Mouse (Mus musculus): Measurements from ENCODE around the gene Smpdl3a.

The Smpdl3a gene

DNA sequence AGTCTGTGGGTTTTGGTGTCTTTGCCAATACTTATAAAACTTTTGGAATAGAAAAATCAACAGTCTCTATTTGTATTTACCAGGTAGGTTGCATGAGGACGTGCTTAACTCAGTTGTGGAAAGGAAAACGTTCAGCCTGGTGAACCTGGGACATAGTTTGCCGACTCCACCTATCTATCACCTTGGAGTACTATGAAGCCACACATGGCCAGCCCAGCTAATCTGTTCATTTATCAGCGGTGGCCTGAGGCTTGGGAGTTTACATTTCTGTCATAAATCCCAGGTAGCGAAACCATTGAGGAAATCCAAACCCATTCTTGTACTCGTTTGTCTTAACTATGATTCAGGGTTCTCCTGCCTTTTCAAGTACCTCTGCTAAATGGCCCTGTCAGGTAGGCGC, at the start of gene Smpdl3a:
TSS of gene Smpdl3a (plus strand) at position 318 of the 400 bp plus-strand sequence.
- in situ Hi-C loops (cut with MseI, MboI) = no loop called here

DNA sequence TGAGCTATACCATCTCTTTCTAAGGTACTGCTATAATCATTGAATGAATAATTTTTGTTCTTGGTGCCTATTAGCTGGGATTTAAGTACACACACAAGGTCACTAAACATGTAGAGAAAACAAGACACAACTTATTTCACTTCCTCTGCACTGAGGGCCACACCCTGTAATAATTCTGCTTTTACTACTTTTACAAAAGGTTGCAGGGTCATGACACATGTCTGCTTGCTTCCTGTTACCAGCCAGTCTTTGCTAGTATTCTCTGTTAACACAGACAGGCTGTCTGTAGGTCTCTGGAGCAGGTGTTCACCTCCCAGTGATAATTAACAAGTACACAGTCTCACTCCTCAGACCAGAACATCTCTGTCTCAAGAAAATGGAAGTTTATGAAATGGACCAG, 48.7 kb upstream of the Smpdl3a start:
- in situ Hi-C loops (cut with MseI, MboI) = loop anchor here (5.0 kb wide), 2 partner anchors 82 to 92 kb away; no protein-coding TSS in a partner anchor

DNA sequence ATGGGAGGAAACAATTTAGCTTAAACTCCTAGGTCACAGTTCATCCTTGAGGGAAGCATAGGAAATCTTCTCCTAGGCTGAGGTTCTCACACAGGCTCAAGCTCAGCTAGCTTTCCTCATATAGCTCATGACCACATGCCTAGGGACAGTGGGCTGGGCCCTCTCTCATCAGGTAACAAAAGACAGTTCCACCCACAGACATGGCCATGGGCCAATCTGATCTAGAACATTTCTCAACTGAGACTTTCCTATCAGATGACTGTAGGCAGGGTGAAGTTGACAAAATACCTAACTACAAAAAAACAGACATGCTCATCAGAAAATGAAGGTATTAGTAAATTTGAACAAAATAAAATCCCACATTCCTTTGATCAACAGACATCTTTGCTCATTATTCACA, 47.0 kb upstream of the Smpdl3a start:
- in situ Hi-C loops (cut with MseI, MboI) = loop anchor here (5.0 kb wide), 2 partner anchors 80 to 90 kb away; no protein-coding TSS in a partner anchor

- in situ Hi-C loops (cut with MseI, MboI) = no loop called here
Observed at GRCm38 (mm10) chr10:57753343-57753742, 40.8 kb upstream of the Smpdl3a start.

- in situ Hi-C loops (cut with MseI, MboI) = no loop called here
Observed at GRCm38 (mm10) chr10:57755201-57755736, 38.9 kb upstream of the Smpdl3a start.

DNA sequence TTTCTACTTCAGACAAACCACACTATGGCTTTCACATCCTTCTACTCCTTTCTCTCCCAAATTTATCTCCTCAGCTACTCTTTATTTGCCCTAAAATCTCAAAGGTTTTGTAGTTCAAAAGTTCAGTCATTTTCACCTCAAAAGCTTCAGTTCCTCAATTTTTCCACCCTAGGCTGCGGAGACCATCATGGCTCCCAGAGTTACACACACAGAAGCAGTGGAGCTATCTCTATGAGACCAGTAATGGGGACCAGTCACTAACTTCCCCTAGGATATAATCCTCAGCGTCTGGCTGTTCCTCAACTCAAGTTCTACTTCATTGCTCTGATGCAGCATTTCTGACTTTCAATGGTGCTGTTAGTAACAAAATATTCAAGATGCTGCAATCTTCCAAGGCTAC, 35.1 kb upstream of the Smpdl3a start:
- in situ Hi-C loops (cut with MseI, MboI) = no loop called here

DNA sequence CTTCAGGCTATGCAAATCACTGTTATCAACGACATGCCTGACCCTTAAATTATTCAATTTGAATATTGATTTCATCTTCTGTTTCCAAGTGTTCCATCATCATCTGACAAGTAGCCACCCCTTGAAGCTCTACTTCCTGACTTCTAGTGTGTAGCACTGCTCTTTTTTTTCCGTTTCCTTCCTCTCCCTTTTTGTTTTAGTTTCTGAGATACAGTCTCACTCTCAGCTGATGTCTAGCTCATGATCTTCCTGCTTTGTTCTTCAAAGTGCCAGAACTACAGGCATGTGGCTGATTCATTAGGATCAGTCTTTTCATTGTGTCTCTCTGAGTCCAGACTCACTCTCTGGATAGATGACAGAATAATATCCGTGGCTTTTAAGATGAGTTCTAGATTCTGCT, 33.4 kb upstream of the Smpdl3a start:
- in situ Hi-C loops (cut with MseI, MboI) = no loop called here

- in situ Hi-C loops (cut with MseI, MboI) = no loop called here
Observed at GRCm38 (mm10) chr10:57763044-57763443, 31.1 kb upstream of the Smpdl3a start.

GRCm38 (mm10) chr10:57783289-57784130, 10.6 kb upstream of the Smpdl3a start:
- in situ Hi-C loops (cut with MseI, MboI) = no loop called here

- in situ Hi-C loops (cut with MseI, MboI) = no loop called here
Observed at GRCm38 (mm10) chr10:57784131-57784875, 9.8 kb upstream of the Smpdl3a start.

- in situ Hi-C loops (cut with MseI, MboI) = no loop called here
Observed at GRCm38 (mm10) chr10:57784876-57785150, 9.3 kb upstream of the Smpdl3a start, which contains the start of gene Fabp7. TSS of gene Fabp7 (plus strand) at chr10:57784881.

DNA sequence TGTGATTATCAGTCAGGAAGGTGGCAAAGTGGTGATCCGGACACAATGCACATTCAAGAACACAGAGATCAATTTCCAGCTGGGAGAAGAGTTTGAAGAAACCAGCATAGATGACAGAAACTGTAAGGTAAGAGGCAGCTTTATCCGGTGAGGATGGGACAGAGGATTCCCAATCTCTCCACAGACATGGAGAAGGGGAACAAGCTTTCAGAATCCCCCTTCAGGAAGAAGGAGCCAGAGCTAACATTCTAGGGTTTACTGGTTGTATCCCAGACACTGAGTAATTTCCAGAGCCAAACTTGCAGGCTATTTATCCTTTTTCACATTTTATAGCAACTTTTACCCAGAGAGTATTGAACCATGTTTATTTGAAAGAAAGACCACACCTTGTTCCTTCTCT, 8.6 kb upstream of the Smpdl3a start:
- in situ Hi-C loops (cut with MseI, MboI) = no loop called here

- in situ Hi-C loops (cut with MseI, MboI) = no loop called here
Observed at GRCm38 (mm10) chr10:57792957-57793356, 1.2 kb upstream of the Smpdl3a start.

- in situ Hi-C loops (cut with MseI, MboI) = no loop called here
Observed at GRCm38 (mm10) chr10:57794491-57795461, 641 bp downstream of the Smpdl3a start.

GRCm38 (mm10) chr10:57795542-57795941, 1.4 kb downstream of the Smpdl3a start:
- in situ Hi-C loops (cut with MseI, MboI) = no loop called here

GRCm38 (mm10) chr10:57796057-57796456, 1.9 kb downstream of the Smpdl3a start:
- in situ Hi-C loops (cut with MseI, MboI) = no loop called here

GRCm38 (mm10) chr10:57799486-57799885, 5.4 kb downstream of the Smpdl3a start:
- in situ Hi-C loops (cut with MseI, MboI) = no loop called here

GRCm38 (mm10) chr10:57807754-57808153, 13.6 kb downstream of the Smpdl3a start:
- in situ Hi-C loops (cut with MseI, MboI) = no loop called here

GRCm38 (mm10) chr10:57812161-57812856, 18.2 kb downstream of the Smpdl3a start:
- in situ Hi-C loops (cut with MseI, MboI) = no loop called here

DNA sequence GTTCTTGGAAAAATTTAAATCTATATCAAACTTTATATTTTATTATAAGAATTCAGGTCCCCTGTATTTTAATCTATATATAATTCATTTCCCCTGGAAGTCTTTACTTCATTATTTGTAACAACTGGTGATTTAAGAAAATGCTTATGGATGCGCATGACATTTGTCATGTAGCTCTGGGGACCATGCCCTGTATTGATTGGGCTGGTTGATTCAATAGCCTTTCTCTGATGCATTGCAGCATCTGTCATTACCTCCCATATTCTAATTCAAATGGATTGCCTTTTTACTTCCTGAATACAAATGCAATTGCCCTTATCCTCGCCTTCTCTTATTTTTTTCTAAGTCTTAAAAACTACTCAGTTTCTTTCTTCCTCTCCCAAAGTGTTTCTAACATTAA, 20.2 kb downstream of the Smpdl3a start:
- in situ Hi-C loops (cut with MseI, MboI) = no loop called here

DNA sequence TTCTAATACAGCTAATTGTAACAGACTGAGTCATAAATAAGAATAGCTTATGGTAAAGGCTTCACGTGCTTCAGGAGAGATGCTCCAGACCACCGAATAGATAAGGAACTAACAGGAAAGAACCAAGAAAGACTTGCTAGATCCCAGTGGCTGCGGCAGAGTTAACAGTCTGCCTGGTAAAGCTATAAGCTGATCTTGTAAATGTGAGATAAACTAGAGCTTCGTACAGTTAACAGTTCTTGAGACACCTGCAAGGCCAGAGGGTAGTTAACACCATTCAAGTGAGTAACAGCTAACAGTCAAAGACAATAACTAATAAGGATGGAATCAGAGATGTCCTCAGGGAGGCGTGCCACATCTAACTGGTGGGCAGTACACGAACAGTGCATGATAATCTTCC, 21.7 kb downstream of the Smpdl3a start:
- in situ Hi-C loops (cut with MseI, MboI) = no loop called here

Measured in mouse trophoblast stem cell (cell line).